Mouse (Mus musculus) urinary bladder, postnatal 25 days (tissue): Measurements from ENCODE around the gene Slc12a7.
"Not testable (repeated sequence)": the region's sequence is repeated elsewhere in the genome, so short reads cannot be mapped to it uniquely, and the experiment has no call there.

Experiments
- DNase-seq: peaks from one replicate; pipeline ENCODE4 v3.0.0; 2022; ENCODE audit warnings: low spot score

Gene Slc12a7

DNA sequence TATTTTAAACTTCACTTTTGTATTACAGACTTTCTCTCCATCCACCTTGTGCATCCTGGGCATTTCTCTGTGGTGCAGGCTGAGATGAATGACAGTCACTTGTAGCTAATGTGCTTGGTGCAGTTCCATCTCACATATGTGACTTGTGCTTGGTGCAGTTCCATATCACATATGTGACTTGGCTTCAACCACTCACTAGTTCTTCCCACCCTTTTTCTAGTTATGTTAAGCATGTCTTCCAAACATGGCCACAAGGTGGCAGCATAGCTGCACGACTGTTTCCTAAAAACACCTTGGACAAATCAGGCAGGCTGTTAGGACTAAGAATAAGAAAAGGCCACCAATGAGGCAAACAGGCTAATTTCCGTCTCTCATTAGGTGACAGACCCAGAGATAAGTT lies 14.7 kb upstream of the Slc12a7 start:
- DNase-seq: peak; percentile 81

- DNase-seq: no peak
Measured at GRCm38 (mm10) chr13:73720241-73720640, 12.7 kb upstream of the Slc12a7 start.

DNA sequence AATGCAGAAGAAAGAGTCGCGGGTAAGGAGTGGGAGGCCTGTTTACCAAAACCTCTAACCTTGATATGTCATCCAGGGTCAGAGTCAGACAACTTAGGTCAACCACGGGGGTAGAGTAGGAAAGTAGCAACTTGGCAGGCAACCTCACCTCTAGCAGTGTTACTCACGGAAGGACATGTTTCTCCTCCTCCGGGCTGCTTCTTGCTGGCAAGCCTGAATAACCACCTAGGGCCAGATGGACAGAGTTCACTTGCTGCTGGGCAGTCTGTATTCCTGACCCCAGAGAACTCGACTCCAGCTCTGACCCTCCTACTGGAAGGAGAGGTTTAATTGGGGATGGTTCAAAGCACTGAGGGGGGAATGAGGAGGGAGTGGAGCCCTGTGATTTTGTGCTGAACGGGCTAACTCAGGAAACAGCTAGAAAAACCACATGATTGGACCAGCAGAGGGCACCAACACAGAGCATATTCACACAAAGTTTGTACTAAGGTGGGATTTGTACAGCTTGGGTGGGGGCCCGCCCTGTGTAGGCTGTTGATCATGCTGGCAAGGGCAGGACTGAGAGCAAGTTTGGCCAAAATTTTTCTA lies 9.7 kb upstream of the Slc12a7 start:
- DNase-seq: peak; percentile 29

GRCm38 (mm10) chr13:73725315-73725714 lies 7.6 kb upstream of the Slc12a7 start:
- DNase-seq: no peak

- DNase-seq: no peak
Measured at GRCm38 (mm10) chr13:73727621-73728025, 5.3 kb upstream of the Slc12a7 start.

DNA sequence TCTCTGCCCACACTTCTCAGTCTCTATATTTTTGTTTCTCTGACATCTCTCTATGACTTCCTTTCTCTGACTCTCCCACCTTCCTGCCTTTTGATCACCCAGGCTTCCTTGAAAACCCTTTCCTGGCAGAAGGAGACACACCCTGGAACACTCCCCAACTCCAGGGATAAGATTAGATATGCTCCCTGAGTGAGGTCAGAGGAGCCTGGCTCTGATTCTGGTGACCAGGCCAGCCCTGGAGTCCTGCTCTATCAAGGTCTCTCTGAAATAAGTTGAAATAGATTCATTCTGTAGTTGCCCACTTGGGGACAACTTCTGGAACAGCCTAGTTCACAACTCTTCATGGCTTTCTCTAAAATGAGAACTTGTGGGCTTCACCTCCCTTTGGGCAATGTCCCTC lies 4.3 kb upstream of the Slc12a7 start:
- no peak for DNase-seq

DNA sequence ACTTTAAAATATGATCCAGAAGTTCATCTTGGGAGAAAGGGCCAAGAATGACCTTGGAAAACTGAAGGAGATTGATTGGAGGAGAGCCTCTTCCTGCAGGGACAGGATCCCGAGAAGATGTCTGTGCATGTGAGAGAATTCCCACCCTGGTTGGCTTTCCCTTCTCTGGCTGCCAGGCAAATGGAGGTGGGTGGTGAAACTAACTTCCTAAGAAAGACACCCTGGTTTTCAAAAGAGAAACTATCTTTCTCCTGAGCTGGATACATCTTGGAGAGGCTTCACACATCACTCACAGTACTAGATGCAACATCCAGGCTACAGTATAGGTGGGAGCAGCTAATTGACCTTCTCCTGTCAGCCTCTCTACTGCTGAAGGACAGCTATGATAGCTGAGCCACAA lies 2.0 kb upstream of the Slc12a7 start:
- DNase-seq: no peak

DNA sequence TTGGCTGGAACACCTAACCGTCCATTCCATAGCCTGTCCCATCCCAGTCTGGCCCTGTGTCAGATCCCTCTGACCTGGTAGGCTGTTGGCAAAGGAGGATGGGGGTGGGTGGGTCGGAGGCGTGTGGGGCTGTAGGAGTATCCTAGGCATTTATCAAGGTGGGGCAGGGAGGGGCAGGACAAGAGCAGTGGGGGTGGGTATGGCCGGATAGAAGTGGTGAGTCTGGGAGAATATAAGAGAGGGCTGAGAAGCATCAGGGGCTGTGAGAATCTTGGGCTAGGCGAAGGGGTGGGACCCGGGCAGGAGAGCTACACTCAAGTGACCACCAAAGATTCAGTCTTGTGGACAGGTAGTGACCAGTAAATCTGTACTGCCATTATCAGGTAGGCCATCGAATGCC lies 659 bp upstream of the Slc12a7 start:
- no peak for DNase-seq

DNA sequence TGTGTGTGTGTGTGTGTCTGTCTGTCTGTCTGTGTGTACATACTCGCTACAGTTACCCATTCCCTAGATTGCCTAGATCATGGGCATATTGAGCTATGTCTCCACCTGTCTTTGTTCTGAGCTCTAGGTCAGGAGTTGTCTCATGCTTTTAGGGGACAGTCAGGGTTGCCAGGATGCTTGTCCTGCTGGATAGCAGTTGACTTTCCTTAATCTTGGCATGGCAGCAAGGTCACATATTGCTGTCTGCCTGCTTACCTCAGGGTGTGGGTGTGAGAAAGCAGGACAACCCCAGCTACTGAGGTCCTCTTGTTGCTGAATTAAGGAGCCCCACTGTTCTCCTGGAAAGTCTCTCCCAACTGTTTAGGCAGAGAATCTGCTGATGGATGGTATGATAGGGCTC lies 1.5 kb downstream of the Slc12a7 start:
- DNase-seq: no peak

DNA sequence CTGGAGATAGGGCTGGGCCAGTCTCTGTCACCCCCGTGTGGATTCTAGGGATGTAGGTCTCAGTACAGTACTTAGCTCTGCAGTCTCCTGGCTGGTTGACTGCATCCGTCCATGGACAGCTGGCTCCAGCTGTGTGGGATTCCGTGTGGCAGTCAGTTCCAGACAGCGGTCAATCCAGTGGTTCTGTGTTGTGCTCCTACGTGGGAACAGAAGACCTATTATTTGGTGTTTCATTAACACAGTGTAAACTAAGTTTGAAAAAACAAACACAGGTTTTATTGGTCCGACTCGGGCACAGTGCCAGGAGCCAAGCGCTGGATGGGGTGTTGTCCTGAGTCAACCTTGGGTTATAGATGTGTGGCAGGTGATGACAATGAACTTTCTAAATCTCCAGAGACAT lies 2.4 kb downstream of the Slc12a7 start:
- peak; percentile 53 for DNase-seq

DNA sequence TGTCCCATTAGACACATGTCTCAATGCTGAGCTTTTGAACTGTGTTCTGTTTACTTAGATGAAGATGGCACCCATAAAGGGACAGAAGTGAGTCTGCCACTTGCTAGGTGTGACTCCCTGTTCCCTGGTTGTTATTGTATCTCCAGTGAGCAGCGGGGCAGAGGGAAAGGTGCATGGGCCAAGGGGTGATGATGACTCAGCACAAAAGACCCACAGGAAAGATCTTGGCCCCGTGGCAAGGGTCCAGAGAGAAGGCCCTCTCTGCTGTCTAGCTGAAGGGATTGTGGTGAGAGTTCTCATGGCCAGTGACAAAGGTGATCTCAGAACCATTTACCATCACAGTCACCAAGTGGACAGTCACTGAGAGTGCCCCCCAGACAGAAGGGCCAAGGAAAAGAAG lies 3.0 kb downstream of the Slc12a7 start:
- no peak for DNase-seq

DNA sequence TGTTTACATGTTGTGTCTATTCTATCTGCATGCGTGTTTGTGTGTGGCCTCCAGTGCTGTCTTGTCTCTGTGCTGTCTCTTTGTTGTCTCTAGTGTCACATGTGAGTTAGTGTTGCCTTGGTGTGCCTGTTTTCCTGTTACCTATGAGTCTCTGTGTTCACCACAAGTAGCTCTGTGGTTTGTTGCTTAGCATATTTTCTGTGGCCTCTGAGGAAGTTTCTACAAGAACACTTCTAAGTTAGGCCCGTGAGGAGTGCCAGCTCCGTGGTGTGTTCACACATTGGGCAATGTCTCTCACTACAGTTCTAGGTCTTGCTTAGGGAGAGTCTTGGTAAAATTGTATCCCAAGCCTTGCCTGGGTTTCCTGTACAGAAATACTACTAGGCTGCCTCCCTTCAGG lies 4.0 kb downstream of the Slc12a7 start:
- no peak for DNase-seq

- DNase-seq: not testable (repeated sequence)
Measured at GRCm38 (mm10) chr13:73740399-73740944, 7.6 kb downstream of the Slc12a7 start.

DNA sequence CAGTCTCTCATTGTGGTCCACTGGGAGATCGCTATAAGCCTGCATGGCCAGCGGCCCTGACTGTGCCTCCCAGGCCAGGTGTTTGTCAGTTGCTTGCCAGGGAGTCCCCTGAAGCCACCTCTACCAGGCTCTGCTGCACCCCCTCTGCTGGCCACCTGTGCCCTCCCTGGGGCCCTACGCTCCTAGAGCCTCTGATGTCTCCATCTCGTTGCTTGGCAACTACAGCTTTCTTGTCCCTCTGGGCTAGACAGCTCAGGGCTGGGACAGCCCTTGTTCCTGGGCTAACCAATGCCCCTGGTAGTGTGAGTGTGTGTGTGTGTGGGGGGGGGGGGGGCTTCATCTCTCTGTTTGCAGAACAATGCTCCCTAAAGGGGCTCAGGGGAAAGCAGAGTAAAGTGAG lies 10.1 kb downstream of the Slc12a7 start:
- no peak for DNase-seq

GRCm38 (mm10) chr13:73743662-73744061 lies 10.8 kb downstream of the Slc12a7 start:
- no peak for DNase-seq

DNA sequence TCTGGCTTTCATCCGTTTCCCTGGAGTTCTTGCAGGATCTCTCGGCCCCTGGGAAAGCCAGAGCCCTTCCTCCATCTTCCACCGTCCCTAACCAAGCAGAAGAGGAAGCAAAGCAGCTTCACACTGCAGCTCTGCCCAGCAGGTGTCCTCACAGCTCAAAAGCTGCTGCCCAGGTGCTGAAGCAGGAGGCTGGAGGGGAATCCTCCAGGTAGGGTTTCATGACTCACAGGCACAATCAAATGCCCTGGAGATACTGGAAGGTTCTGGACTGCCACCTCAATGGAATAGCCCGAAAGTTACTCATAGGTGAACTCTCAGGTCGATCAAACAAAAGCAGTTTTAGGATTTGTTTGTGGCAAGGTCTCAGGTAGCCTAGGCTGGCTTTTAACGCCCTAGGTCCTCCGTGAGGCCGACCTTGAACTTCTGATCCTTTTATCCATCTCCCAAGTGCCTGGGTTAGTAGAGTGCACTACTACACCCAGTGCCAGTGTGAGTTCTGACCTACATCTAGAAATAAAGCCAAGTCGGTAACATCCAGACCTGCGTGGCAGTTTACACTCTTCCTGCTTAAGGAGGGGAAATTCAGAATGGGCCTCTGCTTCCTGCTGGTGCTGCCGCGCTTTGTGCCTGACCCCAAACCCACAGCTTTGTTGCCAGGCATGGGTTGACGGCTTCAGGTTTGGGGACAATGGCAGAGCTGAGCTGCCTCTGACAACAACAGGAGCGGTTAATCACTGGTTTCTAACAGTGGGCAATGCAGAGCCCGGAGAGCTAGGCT lies 16.0 kb downstream of the Slc12a7 start:
- no peak for DNase-seq

- DNase-seq: no peak
Measured at GRCm38 (mm10) chr13:73750435-73750834, 17.5 kb downstream of the Slc12a7 start.

- no peak for DNase-seq
Measured at GRCm38 (mm10) chr13:73751284-73751683, 18.4 kb downstream of the Slc12a7 start.

DNA sequence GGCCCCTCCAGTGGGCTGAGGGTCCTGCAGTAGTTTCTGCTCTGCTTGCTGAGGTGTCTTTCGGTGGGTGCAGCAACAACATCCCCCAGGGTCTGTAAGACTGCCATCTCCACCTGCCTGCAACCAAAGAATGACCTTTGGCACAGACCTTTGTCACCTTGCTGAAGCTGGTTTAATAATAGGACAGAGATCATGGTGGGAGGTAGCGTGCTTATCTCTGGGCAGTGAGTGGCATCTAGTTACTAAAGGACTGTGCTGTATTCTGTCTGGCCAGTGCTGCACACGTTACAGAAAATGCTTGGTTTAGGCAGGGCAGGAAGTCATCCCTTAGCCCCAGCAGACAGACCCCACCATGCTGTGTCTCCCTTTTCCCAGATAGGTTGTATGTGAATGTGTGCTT lies 22.9 kb downstream of the Slc12a7 start:
- no peak for DNase-seq

DNA sequence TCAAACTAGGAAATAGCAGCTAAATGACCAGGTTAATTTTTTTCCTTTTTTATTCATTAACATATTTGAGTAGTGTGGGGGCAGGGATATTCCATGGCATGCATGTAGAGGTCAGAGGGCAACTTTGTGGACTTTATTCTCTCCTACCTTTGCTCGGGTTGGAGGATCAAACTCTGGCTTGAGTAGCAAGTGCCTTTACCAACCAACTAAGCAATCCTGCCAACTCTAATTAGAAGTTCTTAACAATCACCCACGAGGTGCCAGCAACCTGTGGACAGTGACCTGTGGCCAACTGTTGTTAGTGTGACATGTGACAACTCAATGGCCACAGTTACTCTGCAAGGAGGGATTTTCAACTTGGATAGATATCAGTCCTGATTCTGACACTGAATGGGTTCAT lies 24.0 kb downstream of the Slc12a7 start:
- no peak for DNase-seq

GRCm38 (mm10) chr13:73757362-73757761 lies 24.5 kb downstream of the Slc12a7 start:
- no peak for DNase-seq

GRCm38 (mm10) chr13:73759596-73759995 lies 26.7 kb downstream of the Slc12a7 start:
- DNase-seq: no peak

DNA sequence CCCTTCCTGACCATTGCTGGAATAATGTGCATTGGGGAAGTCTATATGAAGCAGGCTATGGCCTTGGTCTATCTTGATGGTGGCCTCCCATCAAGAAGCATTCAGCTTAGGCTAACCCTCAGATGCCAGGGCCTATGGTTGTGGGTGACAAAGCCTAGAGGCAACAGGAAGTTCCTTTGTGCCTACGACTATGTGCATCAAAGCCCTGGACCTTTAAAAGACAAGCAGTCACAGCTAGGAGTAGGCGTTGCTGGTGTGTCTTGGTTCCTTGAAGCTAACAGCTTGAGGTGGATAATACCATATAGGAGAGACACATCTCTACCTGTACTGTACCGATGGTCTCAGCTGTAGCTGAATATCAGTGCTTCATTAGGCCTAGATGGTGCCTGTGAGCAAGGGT lies 27.2 kb downstream of the Slc12a7 start:
- DNase-seq: no peak

DNA sequence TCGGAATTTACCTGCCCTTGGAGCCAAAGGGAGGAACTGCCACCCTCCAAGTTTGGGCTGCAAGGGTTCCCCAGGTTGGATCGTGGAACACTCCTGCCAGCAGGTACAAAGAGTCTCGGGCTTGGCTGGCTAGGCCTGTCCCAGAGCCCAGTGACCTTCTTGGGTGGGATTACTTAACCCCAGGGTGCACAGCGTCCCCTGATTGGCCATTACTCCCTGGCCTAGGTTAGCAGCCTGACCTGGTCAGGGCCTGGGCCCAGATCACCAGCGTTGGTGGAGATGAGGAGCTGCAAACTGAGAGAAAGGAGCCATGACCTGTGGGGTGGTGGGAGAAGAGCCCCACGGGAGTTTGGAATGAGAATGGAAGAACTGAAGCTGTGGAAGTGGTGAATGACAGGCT lies 30.0 kb downstream of the Slc12a7 start:
- no peak for DNase-seq
